Mouse (Mus musculus): ENCODE data around the gene Chpf.

The Chpf gene

DNA sequence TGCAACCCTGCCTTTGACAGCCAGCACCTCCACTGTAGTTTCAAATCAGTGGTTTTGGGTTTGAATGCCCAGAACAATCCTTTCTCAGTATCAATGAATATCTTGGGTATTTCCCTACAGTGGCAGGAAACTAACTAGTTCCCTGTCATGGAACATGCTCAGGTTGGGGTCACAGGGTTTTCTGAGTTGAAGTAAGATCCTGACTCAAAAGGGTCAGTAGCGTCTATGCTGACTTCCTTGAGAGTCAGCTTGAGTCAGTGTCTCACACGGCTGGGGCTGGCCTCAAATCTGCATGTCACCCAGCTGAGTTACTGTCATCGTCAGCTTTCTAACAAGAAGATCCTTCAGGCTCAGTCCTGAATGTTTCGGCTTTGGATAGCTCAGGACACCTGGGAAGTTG lies 19.8 kb upstream of the Chpf start:
- no peak for DNase-seq

DNA sequence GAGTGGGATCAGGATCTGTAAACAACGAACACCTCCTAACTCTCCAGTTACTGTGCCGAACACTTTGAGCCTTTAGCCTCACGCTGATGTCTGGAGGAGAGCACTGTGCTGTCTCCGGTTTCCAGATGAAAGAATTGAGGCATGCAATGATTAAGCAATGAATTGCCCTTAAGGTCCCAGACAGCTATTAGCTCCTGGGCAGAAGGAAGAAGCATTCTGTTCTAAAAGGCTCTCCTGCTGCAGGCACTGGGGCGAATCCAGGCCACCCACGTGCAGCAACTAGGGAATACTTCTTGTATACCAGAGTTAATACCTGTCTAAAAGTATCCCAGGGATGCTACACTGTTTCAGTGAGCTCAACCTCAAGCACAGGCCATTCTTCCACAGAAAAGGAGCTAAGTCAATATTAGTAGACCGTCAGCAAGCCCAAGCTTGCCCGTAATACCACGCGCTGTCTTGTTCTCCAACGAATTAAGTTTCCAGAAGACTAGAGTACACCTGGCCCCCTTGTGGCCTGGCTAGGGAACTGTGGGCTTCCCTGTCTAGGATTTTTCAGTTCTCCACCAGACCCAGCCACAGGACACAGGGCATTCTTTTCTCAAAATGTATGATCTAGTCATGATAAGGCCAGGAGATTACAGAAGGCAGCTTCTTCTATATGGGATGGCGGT lies 15.9 kb upstream of the Chpf start:
- DNase-seq, result peak; percentile 78

- DNase-seq, result no peak
Measured at GRCm38 (mm10) chr1:75492579-75493170, 13.6 kb upstream of the Chpf start.

GRCm38 (mm10) chr1:75490785-75491551 lies 11.9 kb upstream of the Chpf start:
- DNase-seq, result no peak

GRCm38 (mm10) chr1:75487405-75488161 lies 8.5 kb upstream of the Chpf start:
- DNase-seq, result peak; percentile 91

- no peak for DNase-seq
Measured at GRCm38 (mm10) chr1:75487040-75487404, 7.9 kb upstream of the Chpf start.

- DNase-seq, result peak; percentile 18
Measured at GRCm38 (mm10) chr1:75486561-75486960, 7.5 kb upstream of the Chpf start.

GRCm38 (mm10) chr1:75480735-75481134 lies 1.6 kb upstream of the Chpf start:
- no peak for DNase-seq

DNA sequence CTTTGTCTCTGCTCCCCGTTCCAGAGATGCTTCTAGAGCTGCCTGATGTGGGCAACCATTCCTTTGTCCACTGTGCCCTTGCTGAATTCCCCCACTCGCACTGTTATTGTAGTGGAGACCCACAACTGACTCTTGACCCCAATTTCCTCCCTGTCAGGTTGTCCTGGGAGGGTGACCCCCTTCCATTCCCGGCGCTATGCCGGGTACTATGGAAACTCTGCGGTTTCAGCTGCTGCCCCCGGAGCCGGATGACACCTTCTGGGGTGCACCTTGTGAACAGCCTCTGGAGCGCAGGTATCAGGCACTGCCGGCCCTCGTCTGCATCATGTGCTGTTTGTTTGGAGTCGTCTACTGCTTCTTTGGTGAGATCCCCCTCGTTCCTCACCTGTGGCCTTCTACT lies 929 bp upstream of the Chpf start:
- no peak for DNase-seq

- DNase-seq, result no peak
Measured at GRCm38 (mm10) chr1:75479635-75479989, 505 bp upstream of the Chpf start.

GRCm38 (mm10) chr1:75478497-75478896 lies 610 bp downstream of the Chpf start:
- DNase-seq, result peak; percentile 59

- DNase-seq, result no peak
Measured at GRCm38 (mm10) chr1:75477966-75478290, 1.2 kb downstream of the Chpf start.

GRCm38 (mm10) chr1:75477264-75477965 lies 1.7 kb downstream of the Chpf start:
- peak; percentile 85 for DNase-seq

DNA sequence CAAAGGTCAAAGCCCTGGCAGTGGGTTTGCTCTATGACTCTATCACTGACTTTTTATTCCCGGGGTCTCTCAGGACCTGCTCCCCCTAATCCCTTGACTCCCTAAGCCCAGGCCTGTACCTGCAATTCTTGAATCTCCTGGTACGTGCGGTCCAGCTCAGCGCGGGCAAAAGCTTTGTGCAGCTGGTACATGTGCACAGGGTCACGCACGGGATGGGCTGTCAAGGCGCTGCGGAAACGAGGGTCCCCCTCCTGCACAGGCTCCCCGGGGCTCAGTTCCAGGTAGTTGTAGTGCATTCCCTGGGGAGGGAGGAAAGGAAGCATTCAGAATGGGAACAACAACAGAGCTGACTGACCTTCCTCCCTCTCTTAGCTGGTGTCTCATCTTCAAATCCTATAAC lies 2.7 kb downstream of the Chpf start:
- no peak for DNase-seq

- DNase-seq, result no peak
Measured at GRCm38 (mm10) chr1:75469287-75469825, 9.8 kb downstream of the Chpf start.

DNA sequence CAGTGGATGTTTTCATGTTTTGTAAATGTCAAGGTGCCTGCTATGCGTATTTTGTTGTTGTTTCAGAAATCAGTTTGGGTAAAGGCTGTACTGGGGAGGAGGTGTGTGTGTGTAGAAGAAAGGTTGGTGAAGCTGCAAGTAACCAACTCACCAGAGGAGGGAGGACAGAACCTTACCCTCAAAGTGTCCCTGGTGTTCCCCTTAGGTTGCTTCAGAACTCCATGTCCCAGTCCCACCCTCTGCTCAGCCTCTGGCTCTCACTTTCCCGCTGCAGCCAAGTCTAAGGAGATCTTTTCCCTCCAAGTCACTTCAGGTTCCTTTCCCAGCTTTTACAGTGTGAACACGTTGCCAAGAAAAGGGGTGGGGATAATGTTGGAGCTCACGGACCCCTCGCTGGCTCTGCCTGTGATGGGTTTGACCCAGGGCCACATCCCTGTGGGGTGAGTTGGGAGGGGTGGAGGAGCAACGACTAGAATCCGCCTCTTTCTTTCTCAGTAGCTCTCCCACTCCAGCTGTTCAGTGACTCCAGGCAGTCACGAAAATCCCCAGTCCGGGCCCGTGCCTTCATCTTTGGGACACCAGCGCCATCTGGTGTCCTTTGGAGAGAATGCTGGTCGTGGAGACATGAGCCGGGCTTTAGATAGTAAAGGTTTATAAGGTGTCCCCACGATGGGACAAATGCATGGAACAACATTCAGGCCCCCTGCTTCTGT lies 11.7 kb downstream of the Chpf start:
- peak; percentile 91 for DNase-seq

DNA sequence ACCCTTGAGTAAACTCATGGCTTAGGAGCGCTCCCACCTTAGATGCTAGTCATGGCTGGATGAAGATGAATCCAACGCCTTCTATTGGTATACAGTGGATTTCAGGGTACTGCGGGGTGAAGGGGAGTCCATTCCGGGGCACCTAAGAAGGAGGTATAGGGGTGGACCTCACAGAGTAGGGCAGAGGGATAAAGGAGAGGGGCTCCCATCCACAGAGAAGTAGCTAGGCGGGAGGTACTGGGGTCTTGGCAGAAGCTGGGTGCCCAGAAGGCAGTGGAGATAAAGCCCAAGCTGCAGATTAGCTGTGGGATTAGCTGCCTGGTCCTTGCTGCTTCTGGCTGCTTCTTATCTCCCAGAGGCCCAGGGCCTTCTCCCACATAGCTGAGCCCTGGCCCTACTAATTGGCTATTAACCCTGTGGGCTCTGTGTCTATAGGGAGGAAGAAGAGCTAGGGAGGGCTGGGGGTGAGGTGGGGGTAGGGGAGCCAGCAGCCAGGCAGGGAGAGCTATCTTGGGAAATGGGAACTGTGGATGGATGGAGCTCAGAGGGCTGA lies 15.4 kb downstream of the Chpf start:
- DNase-seq, result no peak

DNA sequence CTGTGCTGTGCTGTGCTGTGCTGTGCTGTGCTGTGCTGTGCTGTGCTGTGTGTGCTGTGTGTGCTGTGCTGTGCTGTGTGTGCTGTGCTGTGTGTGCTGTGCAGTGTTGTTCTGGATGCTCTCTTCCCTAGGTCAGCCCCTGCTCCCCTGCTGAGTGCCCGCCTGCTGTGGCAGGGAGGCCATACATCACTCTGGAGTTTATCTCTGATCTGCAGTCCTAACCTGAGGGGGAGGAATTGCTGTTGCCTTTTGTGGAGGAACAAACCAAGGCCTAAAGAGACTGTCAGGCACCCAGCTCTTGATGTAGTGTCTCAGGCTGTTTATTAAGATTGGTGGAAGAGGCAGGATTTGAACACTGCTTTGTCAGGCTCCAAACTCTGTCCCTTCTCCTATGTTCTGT lies 16.5 kb downstream of the Chpf start:
- no peak for DNase-seq

GRCm38 (mm10) chr1:75460297-75460696 lies 18.8 kb downstream of the Chpf start:
- DNase-seq, result no peak

DNA sequence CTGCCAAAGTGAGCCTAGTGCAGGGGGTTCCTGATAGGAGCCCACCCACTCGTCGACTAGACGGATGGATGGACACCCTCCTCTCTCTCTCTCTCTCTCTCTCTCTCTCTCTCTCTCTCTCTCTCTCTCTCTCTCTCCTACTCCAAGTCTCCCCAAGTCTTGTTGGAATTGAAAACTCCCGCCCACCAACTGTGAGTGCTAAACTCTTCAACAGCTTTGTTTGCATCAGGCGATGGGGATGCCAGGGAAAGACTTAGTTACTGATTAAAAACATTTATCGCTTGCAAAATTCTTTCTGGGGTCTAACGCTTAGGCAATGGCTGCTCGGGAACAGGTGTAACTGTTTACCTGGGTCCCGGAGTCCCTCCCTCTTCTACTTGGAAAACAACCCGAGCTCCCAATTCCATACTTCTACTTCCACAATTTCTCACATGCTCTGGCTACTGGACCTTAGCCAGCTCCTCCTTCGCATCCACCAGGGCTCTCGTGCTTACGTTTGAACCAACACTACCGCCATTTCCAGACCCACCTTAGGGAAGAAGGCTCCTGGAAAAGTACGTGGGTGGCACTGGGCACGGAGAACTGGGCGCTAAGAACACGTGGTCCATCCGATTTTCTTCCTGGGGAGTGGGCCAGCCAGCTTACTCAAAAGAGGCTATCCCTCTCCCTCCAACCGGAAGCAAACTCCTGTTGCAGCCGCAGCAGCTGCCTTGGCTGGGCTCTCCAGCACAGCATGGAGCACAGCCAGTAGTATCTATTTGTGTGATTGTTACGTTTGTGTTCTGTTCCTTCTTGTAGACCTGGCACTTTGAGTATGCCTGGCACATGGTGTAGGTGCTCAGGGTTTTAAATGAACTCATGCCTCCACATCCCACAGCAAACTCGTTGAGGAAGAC lies 20.1 kb downstream of the Chpf start:
- no peak for DNase-seq

Measured in embryo, embryonic 11 days (tissue).